Mouse (Mus musculus) kidney, postnatal 4 days (tissue): ENCODE measurements around the gene F12.

Experiments used
- DNase-seq, 2 experiments: peaks; one replicate each; pipeline ENCODE4 v3.0.0; 2021; ENCODE audit warnings: mixed read lengths in 2 of 2

The F12 gene

DNA sequence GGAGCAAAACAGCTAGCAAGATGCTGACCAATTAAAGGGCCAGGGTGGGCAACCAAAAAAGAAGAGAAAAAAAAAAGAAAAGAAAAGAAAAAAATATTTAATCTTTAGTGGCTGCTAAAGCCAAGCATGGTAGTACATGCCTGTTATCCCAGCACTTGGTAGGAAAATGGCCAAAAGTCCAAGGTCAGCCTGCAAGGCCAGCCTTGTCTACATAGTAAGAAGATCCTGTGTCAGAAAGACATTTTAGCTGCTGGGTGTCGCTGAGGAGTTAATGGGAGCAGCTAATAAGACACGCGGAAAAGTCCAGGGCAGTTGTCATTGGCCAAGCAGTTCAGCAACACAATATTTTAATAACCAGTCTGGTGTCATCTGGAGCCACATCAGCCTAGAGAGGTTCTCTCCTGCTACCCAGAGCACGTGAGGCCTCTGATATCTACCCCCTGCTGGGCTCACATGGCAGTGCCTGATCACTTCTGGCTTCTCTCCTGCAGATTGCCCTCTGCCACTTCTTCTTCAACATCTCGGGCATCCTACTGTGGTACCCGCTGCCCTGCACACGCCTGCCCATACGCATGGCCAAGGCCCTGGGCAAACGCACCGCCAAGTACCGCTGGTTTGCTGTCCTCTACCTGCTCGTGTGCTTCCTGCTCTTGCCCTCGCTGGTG is 13.8 kb downstream of the F12 start:
- DNase-seq, result no peak

DNA sequence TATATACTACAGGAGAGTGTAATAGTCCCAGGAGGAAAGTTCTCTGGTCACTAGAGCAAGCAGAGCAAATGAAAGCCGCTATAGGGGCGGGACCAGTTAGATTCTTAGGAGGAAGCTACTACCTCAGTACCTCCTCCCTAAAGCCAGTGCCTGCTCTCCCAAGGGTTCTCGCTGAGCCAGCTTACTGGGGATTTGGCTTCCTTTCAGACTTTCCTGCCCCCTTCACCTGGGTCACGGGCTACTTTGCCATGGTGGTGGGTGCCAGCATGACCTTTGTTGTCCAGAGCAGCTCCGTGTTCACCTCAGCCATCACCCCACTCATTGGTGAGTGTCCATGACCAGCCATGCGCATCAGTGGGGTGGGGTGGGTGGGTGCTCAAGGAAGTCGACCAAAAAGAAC is 14.8 kb downstream of the F12 start:
- DNase-seq, result no peak

DNA sequence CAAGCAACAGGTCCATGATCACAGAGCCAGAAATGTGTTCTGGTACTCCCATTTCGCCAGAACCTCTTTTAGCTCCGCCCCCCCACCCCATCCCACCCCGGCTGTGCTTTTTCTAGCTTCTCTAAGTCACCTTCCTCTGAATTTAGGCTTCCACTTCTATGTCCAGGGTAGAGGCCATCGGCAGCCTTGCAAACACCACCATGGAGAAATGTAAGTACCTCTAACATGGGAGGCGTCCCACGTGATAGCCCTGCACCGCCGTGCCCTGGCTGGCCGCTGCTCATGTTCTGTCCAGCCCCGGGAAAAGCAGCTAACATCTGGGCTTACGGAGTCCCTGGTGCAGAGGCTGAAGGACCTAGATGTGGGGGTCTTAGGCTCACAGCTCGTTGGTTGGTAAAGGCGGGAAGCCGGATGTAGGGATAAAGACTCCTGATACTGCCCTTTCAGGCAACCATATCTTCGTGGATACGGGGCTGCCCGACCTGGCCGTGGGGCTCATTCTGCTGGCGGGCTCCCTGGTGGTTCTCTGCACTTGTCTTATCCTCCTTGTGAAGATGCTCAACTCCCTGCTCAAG is 18.0 kb downstream of the F12 start:
- DNase-seq, result no peak

DNA sequence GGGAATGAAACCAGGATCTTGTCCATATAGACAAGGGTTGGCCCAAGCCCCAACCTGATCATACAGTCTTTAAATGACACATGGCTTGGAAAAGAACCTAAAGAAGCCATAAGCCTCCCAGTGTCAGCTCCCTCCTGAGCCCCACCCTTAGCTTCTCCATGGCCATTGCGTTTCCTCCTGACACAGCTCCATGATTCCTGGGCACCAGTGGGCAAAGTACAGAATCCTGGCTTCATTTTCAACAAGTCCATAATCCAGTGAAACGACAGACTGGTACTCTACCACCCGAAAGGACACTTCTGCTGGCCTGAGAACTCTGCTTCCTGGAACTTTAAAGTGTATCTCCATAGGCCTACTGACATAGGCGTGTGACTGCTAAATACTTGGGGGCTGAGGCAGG is 19.3 kb downstream of the F12 start:
- DNase-seq, result no peak

DNA sequence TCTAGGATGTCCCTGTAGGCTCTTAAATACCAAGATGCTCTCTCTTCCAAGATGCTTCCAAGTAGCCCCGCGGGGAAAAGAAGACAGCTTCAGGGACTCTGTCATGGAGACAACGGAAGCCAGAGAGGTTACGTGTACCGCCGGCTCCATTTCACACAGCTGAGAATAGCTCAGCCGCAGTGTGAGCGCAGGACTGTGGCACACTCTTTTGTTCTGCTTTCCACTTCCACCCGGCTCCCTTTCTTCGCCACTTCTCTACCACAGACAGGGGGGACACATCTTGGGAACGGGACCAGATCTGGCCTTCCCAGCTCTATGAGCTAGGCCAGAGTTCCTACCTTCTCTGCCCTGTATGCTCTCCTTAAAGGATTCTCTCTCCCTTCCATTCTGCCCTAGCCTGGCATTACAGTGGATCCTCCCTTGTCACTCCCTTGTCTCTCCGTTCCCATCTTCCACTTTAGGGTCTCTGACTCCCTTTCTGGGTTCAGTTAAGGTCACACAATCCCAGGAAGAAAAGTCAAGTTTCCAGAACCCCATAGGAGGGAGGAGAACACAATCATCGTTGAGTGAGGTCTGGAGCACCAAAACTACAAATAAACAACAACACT is 20.7 kb downstream of the F12 start:
- DNase-seq, result peak in 1 of 2 experiments; percentile 17

DNA sequence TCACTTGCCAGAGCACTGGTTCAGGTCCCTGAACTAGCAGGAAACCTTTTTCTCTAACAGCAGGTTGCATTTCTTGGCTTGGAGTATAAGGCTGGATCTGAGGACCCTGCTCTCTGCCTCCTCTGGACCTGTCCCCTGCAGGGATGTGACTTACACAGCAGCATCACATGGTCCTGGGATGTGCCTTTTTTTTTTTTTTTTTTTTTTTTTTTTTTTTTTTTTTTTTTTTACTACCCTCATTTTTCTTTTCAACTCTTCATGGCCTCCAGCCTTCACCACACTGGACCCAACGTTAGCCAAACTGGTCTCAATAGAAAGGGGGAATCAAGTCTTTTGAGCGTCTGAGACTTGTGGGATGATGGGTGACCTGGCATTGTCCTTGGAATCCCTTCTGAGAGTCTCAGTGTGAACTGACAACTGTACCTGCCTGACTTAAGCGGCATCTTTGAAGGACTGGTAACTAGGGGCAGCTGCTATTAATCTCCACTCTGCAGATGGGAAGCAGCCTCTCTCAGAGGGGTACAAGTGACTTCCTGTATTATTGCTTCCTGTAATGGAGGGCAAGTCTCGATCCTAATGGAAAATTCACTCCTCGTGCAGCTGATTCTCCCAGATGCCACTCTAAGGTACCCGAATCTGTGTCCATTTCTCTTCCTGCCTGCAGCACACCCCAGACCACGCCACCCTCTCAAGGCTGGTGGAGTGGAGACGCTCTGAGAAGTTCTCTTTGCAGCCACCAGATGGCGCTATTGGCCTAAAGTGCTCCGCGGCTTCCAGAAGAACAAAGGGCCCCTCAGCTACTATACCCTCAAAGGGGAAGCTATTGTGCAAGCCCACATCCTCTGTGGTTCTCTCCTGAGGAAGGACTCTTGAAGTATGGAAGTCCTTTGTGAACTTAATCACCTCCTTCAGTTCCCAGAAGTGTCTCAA is 21.5 kb downstream of the F12 start:
- DNase-seq, result peak; percentile 85 to 88

DNA sequence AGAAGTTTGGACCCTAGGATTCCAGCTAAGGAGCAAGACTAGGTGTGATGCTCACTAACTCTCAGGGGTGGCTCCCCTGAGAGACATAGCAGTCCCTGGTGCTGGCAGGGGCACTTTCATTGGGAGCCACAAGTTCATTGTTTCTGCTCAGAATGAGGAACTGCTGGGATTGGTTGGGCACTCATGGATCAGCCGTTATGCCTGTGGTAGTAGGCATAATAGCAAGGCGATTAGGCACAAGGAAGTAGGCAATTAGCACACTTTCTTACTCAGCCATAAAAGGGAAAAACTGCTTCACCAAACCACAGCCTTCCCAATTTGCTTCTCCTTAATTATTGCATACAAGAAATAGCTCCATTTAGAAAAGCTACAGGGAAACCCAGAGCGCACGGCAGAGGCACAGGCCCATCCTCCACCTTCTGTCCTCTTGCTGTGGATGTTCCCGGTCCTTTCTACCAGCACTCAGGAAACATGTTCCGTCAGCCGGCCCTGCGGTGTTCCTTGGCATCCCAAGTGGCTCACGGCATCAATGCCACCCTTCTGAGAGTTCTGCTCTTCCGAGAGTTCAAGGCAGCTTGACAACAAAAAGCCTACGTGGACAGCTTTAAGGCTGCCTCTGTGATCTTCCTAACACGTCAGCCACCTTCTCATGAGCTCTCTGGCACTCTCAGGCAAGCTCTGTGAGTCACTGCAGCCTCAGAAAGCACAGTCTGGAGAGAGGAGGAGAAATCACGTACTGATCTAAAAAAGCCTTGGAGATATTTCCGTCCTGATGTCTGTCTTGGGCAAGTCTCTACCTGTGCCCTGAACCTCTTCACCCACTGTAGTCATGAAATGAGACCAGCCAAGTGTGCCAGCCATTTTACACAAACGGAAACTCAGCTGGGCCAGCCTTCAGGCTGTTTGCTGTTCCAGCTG is 22.4 kb downstream of the F12 start:
- DNase-seq, result no peak

DNA sequence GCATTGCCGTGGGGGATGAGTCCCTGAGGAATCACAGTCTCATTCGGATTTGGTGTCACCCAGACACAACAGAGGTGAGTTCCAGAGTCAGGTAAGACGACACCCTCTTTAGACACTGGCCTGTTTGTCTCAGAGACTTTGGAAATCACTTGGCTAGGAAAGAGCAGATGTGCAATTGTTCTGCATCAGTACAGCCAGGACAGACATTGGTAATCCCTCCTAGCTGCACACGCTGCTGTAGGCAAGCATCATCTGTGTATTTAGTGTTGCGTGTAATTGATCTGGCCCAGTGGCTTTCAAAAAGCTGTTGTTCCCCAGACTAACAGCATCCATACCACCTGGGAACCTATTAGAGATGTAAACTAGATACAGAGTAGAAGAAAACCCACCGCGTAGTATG is 23.3 kb downstream of the F12 start:
- no peak for DNase-seq

DNA sequence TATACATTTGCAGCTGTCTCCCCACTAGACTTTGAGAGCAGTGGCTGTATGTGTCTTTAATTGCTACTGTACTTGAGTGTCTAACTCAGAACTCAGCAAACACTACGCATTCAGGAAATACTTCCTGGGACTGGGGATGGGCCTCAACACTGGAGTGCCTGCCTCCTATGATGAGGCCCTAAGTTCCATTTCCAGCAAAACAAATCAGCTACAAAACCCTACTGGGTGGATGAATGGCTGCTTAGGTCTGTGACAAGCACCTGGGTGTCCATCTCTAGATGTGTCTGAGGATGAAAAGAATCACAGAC is 26.6 kb downstream of the F12 start:
- DNase-seq, result no peak

DNA sequence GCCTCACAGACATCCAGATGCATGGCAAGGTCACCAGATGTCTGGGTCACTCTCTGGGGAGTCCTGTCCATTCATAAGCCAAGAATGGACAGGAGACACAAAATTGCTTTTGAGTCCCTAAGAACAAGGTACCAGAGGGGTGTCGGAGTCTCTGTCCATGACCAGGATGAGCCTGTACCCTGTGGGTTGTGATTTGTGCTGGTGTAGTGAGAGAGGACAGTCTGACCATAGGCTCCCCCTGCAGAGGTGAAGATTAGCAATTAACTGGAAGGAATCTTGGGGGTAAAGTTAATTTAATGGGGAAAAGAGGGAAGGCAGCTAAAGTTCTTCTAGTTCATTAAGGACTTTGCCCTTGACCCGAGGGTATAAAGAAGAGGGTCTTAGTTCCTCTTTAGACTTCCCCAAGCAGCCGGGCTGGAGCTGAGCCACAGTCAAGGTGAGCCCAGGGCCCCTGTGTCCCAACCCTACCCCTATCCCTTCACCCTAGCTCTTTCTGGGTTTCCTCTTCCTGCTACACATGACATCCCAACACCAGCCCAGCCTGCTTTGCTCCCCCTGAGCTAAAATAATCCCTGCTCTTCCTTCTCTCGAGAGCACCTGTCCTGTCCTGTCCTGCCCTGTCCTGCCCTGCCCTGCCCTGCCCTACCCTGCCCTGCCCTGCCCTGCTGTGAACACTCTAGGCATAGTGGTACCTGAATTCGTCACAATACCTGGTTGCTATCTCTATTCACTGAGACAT is 27.1 kb downstream of the F12 start:
- peak in 1 of 2 experiments; percentile 44 for DNase-seq

DNA sequence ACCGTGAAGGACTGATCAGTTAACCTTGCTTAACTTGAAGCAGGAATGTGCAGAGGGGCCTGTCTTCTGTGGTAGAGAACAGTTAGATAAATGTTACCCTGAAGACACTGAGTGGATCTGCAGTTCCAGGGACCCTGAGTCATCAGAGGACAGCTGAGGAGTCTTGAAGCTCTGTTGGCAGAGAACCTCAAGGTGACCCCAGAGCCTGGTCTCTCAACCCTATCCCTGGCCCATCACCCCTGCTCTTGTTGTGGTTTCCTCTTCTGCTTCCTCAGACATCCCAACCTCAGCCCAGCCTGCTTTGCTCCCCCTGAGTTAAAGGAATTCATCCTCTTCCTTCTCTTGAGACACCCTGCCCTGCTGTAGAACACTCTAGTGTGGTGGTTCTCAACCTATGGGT is 28.5 kb downstream of the F12 start, which contains the start of gene Slc34a1:
Gene Slc34a1, plus strand, starts transcription at position 100 of the 400 bp plus-strand sequence.
- DNase-seq, result no peak

DNA sequence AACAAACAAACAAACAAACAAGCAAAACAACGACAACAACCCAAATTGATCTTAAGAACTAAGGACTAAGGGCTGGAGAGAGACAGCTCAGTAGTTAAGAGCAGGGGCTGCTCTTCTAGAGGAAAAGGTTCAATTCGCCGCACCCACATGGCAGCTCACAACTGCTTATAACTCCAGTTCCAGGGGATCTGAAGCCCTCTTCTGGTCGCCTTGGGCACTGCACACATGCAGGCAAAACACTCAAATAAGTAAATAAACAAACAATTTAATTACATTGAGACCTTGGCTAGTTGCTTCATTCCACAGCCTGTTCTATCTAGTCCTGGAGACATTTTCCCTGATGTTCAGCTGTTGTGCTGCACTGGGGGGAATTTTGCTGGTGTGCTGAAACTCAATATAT is 33.7 kb downstream of the F12 start:
- DNase-seq, result peak; percentile 50 to 53

DNA sequence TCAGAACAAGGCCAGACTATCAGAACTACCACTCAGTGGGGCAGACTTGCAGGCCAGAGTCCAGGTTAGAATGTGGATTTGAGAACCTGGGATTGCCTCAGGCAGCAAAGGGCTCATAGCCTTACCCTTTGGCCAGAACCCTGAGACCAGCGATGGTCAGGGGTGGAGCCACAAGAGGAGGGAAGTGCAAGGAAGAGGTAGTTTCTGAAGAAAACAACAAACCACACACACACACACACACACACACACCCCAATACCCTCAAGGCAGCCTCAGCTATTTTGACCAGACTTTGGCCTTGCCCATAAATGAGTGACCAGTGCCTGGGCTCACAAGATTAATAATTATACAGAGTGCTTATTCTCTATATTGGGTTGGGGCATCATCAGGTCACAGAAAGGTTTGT is 35.0 kb downstream of the F12 start:
- peak; percentile 52 to 74 for DNase-seq

DNA sequence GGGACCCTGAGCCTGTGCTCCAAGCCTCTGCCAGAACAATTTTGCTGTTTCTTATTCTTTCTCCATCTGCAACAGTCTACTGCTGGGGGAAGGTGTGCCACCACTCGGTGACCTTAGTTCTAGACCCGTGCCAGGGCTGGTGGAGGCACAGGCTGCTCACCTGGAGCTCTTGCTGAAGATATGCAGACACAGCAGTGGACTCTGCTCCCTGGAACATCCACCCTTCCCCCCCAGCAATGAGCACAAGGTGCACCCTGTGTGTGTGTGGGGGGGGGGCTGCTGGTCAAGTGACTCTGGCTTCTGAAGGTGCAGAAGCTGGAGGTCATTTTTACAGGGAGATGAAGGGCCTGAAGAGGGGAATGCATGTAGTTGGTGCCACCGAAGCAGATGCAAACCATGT is 35.9 kb downstream of the F12 start:
- DNase-seq, result peak; percentile 58 to 74

DNA sequence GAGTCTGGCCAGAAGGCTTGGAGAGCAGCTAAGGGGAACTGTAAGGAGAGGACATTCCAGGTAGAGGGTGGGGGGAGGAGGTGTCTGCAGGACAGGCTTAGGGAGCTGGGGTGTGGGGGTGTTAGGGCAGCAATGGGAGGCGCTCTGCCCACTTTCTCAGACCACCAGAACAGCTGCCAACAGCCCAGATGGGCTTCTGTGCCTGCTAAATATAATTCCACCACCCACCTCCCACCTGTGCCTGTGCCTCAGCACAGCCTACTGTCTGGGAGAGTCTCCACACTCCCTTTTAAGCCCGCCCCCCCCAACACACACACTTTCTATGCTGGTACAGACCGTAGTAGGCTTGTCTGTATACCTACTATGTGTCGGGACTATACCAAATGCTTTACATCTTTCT is 44.8 kb downstream of the F12 start:
- DNase-seq, result no peak

DNA sequence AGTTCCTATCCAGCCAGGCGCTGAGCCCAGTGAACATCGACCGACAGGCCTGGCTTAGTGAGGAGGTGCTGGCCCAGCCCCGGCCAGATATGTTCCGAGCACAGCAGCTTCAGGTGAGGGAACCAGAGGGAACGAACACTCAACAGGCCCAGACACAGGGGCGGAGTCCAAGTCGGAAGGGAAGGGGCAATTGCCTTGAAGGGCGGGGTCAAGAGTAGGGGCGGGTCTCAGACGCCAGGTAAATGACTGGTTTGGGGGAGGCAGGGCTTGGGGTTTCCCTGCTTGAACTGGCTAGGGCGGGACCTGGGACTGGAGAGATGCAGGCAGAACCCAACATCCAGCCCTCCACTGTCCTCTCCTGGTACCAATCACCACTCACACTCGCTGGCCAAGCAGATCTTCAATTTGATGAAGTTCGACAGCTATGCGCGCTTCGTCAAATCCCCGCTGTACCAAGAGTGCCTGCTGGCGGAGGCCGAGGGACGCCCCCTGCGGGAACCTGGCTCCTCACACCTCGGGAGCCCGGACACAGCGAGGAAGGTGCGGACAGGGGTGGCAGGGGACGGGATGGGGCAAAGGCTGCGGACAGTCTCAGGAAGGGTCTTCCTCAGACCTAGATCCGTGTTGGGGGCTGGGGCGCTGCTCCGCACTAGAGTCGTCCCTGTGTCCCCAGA is 47.5 kb downstream of the F12 start:
- DNase-seq, result peak; percentile 43 to 61

DNA sequence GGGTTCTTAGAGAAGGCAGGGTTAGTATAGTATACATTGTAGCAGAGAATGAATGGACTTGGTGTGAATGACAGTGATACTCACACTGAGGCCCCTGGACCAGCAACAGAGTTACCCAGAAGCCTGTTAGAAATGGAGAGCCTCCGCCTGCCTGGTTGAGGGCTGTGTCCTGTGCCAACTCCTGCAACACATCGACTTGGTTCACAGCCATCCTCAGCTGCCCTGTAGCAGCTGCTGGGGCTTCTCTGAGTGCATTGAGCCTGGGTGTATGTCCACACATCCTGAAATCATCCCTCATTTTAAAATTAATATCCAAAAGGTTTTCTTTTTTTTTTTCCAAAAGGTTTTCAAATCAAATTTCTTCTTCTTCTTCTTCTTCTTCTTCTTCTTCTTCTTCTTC is 50.7 kb downstream of the F12 start:
- DNase-seq, result no peak

DNA sequence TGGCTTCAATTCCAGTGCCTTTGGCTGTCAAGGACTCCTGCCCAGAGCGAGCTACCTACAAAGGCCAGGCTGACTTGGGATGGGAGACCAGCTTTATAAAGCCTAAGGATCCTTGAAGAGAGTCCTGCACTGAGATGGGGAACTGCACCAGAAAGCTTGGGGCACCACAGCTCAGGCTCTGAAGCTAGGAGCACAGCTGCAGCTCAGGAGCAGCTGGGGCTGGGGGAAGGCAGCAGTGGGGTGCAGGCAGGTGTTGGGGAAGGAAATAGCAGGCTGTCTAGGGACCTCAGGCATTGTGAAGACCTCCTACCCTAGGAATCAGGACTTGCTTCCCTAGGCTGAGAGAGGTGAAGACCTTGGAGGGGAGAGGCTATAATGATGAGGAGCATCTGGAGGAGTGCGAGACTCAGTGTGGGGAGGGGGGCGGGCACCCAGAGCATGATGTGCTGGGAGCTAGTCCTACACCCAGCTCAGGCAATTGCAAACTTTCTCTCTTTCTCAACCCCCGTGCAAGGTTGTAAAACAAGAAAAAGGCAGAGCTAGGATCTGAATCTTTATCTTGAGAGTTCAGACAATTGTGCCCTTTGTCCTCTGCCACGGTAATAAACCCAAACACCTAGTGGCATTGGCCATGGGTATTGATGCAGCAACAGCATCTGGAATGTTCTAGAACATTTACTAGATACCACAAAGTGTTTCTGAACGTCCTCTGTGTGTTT is 52.2 kb downstream of the F12 start:
- no peak for DNase-seq

DNA sequence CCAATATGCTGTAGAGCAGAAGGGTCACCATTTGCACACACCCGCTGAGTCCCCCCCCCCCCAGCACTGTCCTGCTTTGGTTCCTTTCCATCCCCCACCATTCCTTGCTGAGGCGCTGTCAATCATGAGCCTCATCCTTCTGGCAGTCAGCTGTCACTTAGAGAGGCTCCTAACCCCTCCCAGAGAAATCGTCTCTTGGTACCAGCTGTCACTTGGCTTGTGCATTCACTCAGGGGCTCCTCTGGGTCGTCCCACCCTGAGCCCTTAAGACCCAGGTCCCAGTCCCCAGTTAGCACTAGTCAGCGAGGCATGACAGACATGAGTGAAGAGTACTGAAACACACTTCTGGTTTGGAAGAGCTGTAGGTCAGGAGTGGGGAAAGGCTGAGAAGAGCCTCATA is 54.9 kb downstream of the F12 start:
- no peak for DNase-seq

DNA sequence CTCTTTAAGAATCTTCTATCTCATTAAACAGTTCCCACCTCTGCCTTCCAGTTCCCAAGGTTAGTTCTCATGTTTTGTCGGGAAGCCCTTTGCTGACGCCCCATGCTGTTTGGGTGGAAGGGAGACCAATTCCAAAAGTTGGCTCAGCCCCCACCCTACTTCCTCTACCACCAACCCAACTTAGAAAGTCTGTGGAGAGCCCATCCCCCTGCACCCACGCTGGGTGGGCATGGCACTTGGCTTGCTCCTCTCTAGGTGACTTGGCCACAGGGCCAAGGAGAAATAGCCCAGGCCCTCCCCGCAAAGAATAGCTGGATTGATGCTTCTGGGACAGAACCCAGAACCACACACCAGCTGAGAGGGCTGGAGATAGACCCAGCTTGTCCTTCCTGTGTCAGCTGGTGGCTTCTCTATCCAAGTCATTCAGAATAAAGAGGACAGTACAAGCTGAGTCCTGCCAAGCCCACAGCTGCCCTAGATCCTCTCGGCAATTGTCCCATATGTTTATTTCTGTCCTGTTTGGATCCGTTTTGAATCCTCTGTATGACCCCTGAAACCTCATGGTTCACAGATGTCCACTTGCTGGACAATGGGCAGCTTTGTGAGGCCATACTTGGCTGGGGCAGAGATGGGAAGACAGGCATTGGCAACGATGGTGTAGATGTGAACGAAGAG is 55.4 kb downstream of the F12 start:
- no peak for DNase-seq
